Mouse (Mus musculus) olfactory bulb, adult 2 months (tissue): ENCODE measurements around the gene Habp2. TPM values are rescaled to one million over a fixed set of nuclear protein-coding genes. Genes with fewer than 3 reads are reported as not detected.
A peak's percentile ranks its signal among the peaks of the same experiment; 100 is the strongest.

Source experiments
- H3K27ac ChIP-seq: fragments of 200-500 bp; 2 replicates; pipeline ENCODE4 v1.5.1; 2012; ENCODE audit warnings: low read depth, low read length; ENCODE audit not compliant: insufficient read depth
- H3K4me1 ChIP-seq: fragments of 200-500 bp; 2 replicates; pipeline ENCODE4 v1.6.1; 2012; ENCODE audit warnings: low read length; ENCODE audit not compliant: control insufficient read depth, insufficient read depth
- H3K4me3 ChIP-seq: fragments of 200-500 bp; 2 replicates; pipeline ENCODE4 v1.5.1; 2012; ENCODE audit warnings: mild to moderate bottlenecking, low read depth, low read length, moderate library complexity; ENCODE audit not compliant: insufficient read depth
- CTCF ChIP-seq: fragments of 200-500 bp; IDR thresholded peaks from 2 replicates; pipeline ENCODE4 v1.5.1; 2012; ENCODE audit warnings: low read depth, mild to moderate bottlenecking, low read length, moderate library complexity; ENCODE audit not compliant: insufficient read depth
- POLR2A ChIP-seq: fragments of 200-500 bp; IDR thresholded peaks from 2 replicates; pipeline ENCODE4 v1.6.1; 2012; ENCODE audit warnings: mild to moderate bottlenecking, low read depth, low read length, moderate library complexity; ENCODE audit not compliant: insufficient read depth
- WGBS: fragments of 180-500 bp; shearing (Covaris S2); methylation state at CpG from one replicate; pipeline ENCODE4 v1.1.7; 2018; 5-methylcytosine and 5-hydroxymethylcytosine counted together
- polyA plus RNA-seq: library from polyadenylated mRNA; stranded (reverse); fragments of >200 nt; gene quantifications from 2 replicates; pipeline ENCODE4 v1.2.4, GENCODE M21; 2012; ENCODE audit warnings: low replicate concordance; ENCODE audit not compliant: missing spikeins, insufficient read depth, insufficient read length

The Habp2 gene
- polyA plus RNA-seq, 1 experiment, result not detected

- no peak for TF ChIP-seq POLR2A
- TF ChIP-seq CTCF, result no peak
- no peak overlapping the region for H3K4me3 ChIP-seq
- H3K4me1 ChIP-seq, result peaks cover 5% of the 10 kb centered on the region; the same call in 1 of the 2 replicates
- no peak overlapping the region for H3K27ac ChIP-seq
- WGBS, result 86% methylated on average over 8 of the region's 8 CpGs
Observed at GRCm38 (mm10) chr19:56289642-56290041, 2.7 kb downstream of the Habp2 start.

- TF ChIP-seq CTCF, result no peak
- WGBS, result 26% methylated on average over 6 of the region's 6 CpGs
- H3K4me1 ChIP-seq, result peaks cover 5% of the 10 kb centered on the region; the same call in 1 of the 2 replicates
- no peak overlapping the region for H3K27ac ChIP-seq
- H3K4me3 ChIP-seq, result no peak overlapping the region
Observed at GRCm38 (mm10) chr19:56291898-56292297, 5.0 kb downstream of the Habp2 start.

DNA sequence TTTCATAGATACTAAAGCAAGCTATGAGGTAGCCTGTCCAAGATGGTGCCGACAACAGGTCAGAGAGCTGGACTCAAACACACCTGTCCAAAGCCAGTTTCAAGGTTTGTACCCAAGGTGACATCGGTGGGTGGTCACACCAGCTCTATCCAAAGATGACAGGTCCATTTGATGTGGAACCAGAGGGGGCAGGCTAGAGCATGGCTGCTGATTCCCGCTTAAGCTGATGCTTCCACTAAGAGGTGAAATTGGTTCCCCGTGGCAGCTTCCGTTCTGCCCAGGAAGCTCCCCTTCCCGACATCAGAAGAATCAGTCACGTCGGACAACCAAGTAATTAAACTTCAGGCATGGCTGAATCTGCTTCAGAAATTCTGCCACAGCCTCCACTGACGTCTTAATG, 5.4 kb downstream of the Habp2 start:
- Histone ChIP-seq H3K27ac (no peak overlapping the region), H3K4me3 (no peak overlapping the region), H3K4me1 (peaks cover 5% of the 10 kb centered on the region; the same call in 1 of the 2 replicates)
- 65% methylated on average over 9 of the region's 9 CpGs for WGBS
- no peak for TF ChIP-seq POLR2A
- TF ChIP-seq CTCF, result no peak

DNA sequence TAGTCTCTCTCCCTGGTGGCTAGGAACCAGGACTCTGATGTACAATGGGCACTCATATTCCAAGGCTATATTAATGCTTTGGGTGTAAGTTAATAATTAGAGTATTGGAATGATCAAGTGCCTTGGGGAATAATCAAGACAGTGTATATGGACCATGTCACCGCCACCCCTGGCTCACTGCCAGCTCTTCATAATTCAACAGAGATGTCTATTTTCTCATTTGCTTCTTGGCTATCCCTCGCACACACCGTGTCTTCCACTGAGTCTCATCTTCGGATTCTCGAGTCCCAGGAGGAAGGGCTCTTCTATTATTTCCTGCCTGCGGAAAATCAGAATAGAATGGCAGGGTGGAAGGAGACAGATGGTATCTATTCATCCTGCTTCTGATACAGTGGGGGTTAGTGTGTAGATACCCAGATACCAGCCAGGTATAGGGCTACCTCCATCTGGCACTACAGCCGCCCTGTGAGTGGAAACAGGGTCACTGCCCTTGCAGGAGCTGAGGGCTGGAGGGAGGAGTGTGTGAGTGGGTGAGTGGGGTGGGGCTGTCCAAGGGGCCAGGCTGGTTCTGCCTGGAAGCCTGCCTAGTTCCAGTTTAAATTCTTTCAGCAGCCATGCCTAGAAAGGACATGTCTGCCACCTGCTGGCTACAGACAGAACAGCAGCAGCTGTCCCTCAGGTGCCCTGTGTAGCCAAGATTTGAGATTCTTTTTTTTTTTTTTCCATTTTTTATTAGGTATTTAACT, 7.9 kb downstream of the Habp2 start:
- no peak for TF ChIP-seq POLR2A
- peak; percentile 42; the same call in 1 of the 2 replicates for TF ChIP-seq CTCF

GRCm38 (mm10) chr19:56296668-56297067, 9.7 kb downstream of the Habp2 start:
- H3K4me1 ChIP-seq, result peaks cover 8% of the 10 kb centered on the region; the same call in 1 of the 2 replicates
- TF ChIP-seq POLR2A (no peak), CTCF (no peak)
- H3K27ac ChIP-seq, result no peak overlapping the region
- 84% methylated on average over 9 of the region's 9 CpGs for WGBS
- no peak overlapping the region for H3K4me3 ChIP-seq

More for the DNA sequence above, 7.9 kb downstream of the Habp2 start:
- no peak overlapping the region for H3K4me3 ChIP-seq
- WGBS, result 61% methylated on average over 7 of the region's 7 CpGs
- no peak overlapping the region for H3K27ac ChIP-seq
- peaks cover 5% of the 10 kb centered on the region; the same call in 1 of the 2 replicates for H3K4me1 ChIP-seq

- WGBS, result 78% methylated on average over 3 of the region's 3 CpGs
- no peak overlapping the region for H3K4me3 ChIP-seq
- H3K27ac ChIP-seq, result no peak overlapping the region
- 0 out of 2 replicates have a peak, but pooled peaks cover 5% of the 10 kb centered on the region for H3K4me1 ChIP-seq
- TF ChIP-seq CTCF (no peak), POLR2A (no peak)
Observed at GRCm38 (mm10) chr19:56297264-56297663, 10.3 kb downstream of the Habp2 start.

DNA sequence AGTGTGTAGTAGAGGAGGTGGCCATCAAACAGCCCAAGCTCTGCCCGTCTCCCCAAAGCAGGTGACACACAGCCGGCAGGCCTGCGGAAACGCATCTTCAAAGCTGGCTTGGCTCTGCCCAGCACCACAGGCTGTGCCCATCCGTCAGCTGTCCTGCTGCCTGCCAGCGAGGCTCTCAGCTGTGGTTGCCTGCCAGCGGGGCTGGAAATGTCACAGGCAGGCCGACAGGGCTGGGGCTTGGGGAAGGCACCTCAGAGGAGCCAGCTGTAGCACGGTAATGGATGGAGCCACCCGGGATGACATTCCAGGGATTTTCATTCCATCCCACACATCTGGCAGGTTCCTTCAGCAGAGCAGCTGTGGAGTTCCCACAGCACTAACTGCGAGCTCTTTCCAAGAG, 13.9 kb downstream of the Habp2 start:
- TF ChIP-seq CTCF (no peak), POLR2A (no peak)
- 60% methylated on average over 11 of the region's 11 CpGs for WGBS
- no peak overlapping the region for H3K4me3 ChIP-seq
- 0 out of 2 replicates have a peak, but pooled peaks cover 3% of the 10 kb centered on the region for H3K4me1 ChIP-seq
- H3K27ac ChIP-seq, result no peak overlapping the region

DNA sequence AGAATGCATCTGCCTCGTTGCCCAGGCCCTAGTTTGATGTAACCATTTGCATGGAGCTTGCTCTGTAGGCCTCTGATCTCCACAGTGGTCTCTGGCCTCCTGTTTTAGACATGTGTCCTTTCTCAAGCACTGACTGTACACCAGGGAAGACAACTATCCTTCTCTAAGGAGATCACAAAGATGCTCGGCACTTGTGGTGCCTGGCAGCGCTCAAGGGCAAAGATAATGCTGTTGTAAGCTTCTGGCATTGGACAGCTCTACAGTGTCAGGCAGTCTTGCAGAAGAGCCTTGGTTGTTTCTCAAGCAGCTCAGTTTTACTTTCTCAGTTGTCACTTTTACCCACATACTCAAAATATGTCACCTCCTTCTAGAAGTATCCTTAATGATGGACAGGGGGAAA, 29.6 kb downstream of the Habp2 start:
- WGBS, result 91% methylated on average over 3 of the region's 3 CpGs
- Histone ChIP-seq H3K4me1 (peaks cover 6% of the 10 kb centered on the region), H3K4me3 (no peak overlapping the region), H3K27ac (no peak overlapping the region)
- TF ChIP-seq POLR2A (no peak), CTCF (no peak)

GRCm38 (mm10) chr19:56319219-56319618, 32.3 kb downstream of the Habp2 start:
- WGBS, result 97% methylated on average over 7 of the region's 7 CpGs
- Histone ChIP-seq H3K4me1 (peaks cover 10% of the 10 kb centered on the region), H3K27ac (no peak overlapping the region), H3K4me3 (no peak overlapping the region)
- TF ChIP-seq CTCF (no peak), POLR2A (no peak)

- no peak overlapping the region for H3K4me3 ChIP-seq
- peaks cover 10% of the 10 kb centered on the region for H3K4me1 ChIP-seq
- no peak overlapping the region for H3K27ac ChIP-seq
- TF ChIP-seq CTCF (no peak), POLR2A (no peak)
- WGBS, result 95% methylated on average over 6 of the region's 6 CpGs
Observed at GRCm38 (mm10) chr19:56319629-56320028, 32.7 kb downstream of the Habp2 start.
